Mouse (Mus musculus) CH12.LX (cell line): ENCODE measurements at regions not wholly inside any gene's neighbourhood (a gene's known extent, or its start where the extent isn't known, plus 50 kb on each side); places are given as distances from the start of the nearest gene placed in this dataset.

ENCODE experiments used
- DNase-seq: peaks from one replicate; pipeline ENCODE4 v3.0.0-alpha.2; 2013; ENCODE audit errors: extremely low read depth
- H3K27ac ChIP-seq: 2 replicates; pipeline ENCODE4 v1.5.1; 2012; ENCODE audit warnings: low read depth, mild to moderate bottlenecking, control low read depth, moderate library complexity; ENCODE audit not compliant: insufficient read depth
- H3K27me3 ChIP-seq: replicated peaks from 2 replicates; pipeline ENCODE3; 2012; ENCODE audit warnings: inconsistent platforms
- H3K36me3 ChIP-seq, 2 experiments: replicated peaks in 1 of 2; 2 replicates each; pipeline versions ENCODE3 to v1.6.1; 2012; ENCODE audit warnings: inconsistent platforms in 1 of 2, low read length in 1 of 2, mild to moderate bottlenecking in 1 of 2, mixed read lengths in 1 of 2, moderate library complexity in 1 of 2; ENCODE audit not compliant: control insufficient read depth in 1 of 2, insufficient read depth in 1 of 2
- H3K4me1 ChIP-seq, 2 experiments: 2 replicates each; pipeline ENCODE4 v1.6.1; 2012; ENCODE audit warnings: inconsistent platforms in 1 of 2, moderate library complexity in 1 of 2; ENCODE audit not compliant: insufficient read depth in 2 of 2, control insufficient read depth in 1 of 2
- H3K4me2 ChIP-seq: 2 replicates; pipeline ENCODE4 v1.6.1; 2012; ENCODE audit warnings: low read depth, mild to moderate bottlenecking, control low read depth; ENCODE audit not compliant: poor library complexity, insufficient read depth, severe bottlenecking
- H3K4me3 ChIP-seq, 3 experiments: fragments of 150-350 bp in 1 of 3; sonication (generic) in 1 of 3; replicated peaks in 1 of 3; 2 replicates each; pipeline versions ENCODE3 to v1.5.1; 2011 to 2012; ENCODE audit warnings: low read depth in 2 of 3, low read length in 2 of 3, mild to moderate bottlenecking in 2 of 3, moderate library complexity in 2 of 3, control low read depth in 1 of 3, improper control_type of control experiment in 1 of 3, inconsistent platforms in 1 of 3, mixed read lengths in 1 of 3; ENCODE audit not compliant: poor library complexity in 1 of 3
- H3K79me2 ChIP-seq: replicated peaks from 2 replicates; pipeline ENCODE4 v1.6.1; 2012; ENCODE audit warnings: mild to moderate bottlenecking, moderate library complexity; ENCODE audit not compliant: control insufficient read depth, poor library complexity, insufficient read depth, severe bottlenecking; ENCODE audit errors: extremely low read depth
- H3K9ac ChIP-seq: 2 replicates; pipeline ENCODE4 v1.6.1; 2012; ENCODE audit warnings: low read depth, mild to moderate bottlenecking, control low read depth, moderate library complexity; ENCODE audit not compliant: insufficient read depth
- H3K9me3 ChIP-seq: replicated peaks from 2 replicates; pipeline ENCODE3; 2012; ENCODE audit warnings: low read length, inconsistent platforms, mixed read lengths
- CHD2 ChIP-seq: IDR thresholded peaks from 2 replicates; pipeline ENCODE4 v1.6.1; 2011; ENCODE audit warnings: low read length, improper control_type of control experiment
- CTCF ChIP-seq, 2 experiments: IDR thresholded peaks in 1 of 2; conservative IDR thresholded peaks in 1 of 2; 2 replicates each; pipeline ENCODE4 v1.5.1; 2011 to 2012; ENCODE audit warnings: low read depth in 2 of 2, low read length in 2 of 2, improper control_type of control experiment in 1 of 2, inconsistent platforms in 1 of 2, mild to moderate bottlenecking in 1 of 2, moderate library complexity in 1 of 2
- ELF1 ChIP-seq: IDR thresholded peaks from 2 replicates; pipeline ENCODE4 v1.6.1; 2014; ENCODE audit warnings: low read depth, mild to moderate bottlenecking, inconsistent platforms, low read length, improper control_type of control experiment
- EP300 ChIP-seq: IDR thresholded peaks from 2 replicates; pipeline ENCODE4 v1.6.1; 2011; ENCODE audit warnings: low read length, improper control_type of control experiment
- GABPA ChIP-seq: IDR thresholded peaks from 2 replicates; pipeline ENCODE4 v1.6.1; 2012; ENCODE audit warnings: low read depth, low read length, improper control_type of control experiment, inconsistent platforms; ENCODE audit not compliant: insufficient replicate concordance
- JUN ChIP-seq: IDR thresholded peaks from 2 replicates; pipeline ENCODE4 v1.6.1; 2011; ENCODE audit warnings: low read depth, mild to moderate bottlenecking, low read length, improper control_type of control experiment, moderate library complexity; ENCODE audit not compliant: insufficient read depth
- KAT2A ChIP-seq: IDR thresholded peaks from 2 replicates; pipeline ENCODE4 v1.6.1; 2012; ENCODE audit warnings: low read length, improper control_type of control experiment, inconsistent platforms; ENCODE audit not compliant: insufficient replicate concordance
- MAFK ChIP-seq: IDR thresholded peaks from 2 replicates; pipeline ENCODE4 v1.6.1; 2011; ENCODE audit warnings: low read length, improper control_type of control experiment; ENCODE audit not compliant: insufficient replicate concordance
- MAX ChIP-seq: IDR thresholded peaks from 2 replicates; pipeline ENCODE4 v1.6.1; 2011; ENCODE audit warnings: low read length, improper control_type of control experiment
- MXI1 ChIP-seq: IDR thresholded peaks from 2 replicates; pipeline ENCODE4 v1.6.1; 2011; ENCODE audit warnings: mild to moderate bottlenecking, low read depth, low read length, improper control_type of control experiment
- NELFE ChIP-seq: IDR thresholded peaks from 2 replicates; pipeline ENCODE4 v1.6.1; 2011; ENCODE audit warnings: low read depth, low read length, improper control_type of control experiment
- NRF1 ChIP-seq: IDR thresholded peaks from 2 replicates; pipeline ENCODE4 v1.6.1; 2014; ENCODE audit warnings: low read depth, mild to moderate bottlenecking, inconsistent platforms, low read length, improper control_type of control experiment, moderate library complexity
- PAX5 ChIP-seq: IDR thresholded peaks from 2 replicates; pipeline ENCODE4 v1.6.1; 2012; ENCODE audit warnings: low read length, inconsistent platforms, mixed read lengths
- POLR2AphosphoS2 ChIP-seq: IDR thresholded peaks from 2 replicates; pipeline ENCODE4 v1.6.1; 2011; ENCODE audit warnings: low read depth, low read length, improper control_type of control experiment
- RCOR1 ChIP-seq: conservative IDR thresholded peaks from 2 replicates; pipeline ENCODE4 v1.6.1; 2012; ENCODE audit warnings: low read depth, mild to moderate bottlenecking, inconsistent platforms, low read length, improper control_type of control experiment
- SMC3 ChIP-seq: IDR thresholded peaks from 2 replicates; pipeline ENCODE4 v1.6.1; 2011; ENCODE audit warnings: low read depth, low read length, improper control_type of control experiment
- TCF12 ChIP-seq: IDR thresholded peaks from 2 replicates; pipeline ENCODE4 v1.6.1; 2014; ENCODE audit warnings: low read depth, mild to moderate bottlenecking, inconsistent platforms, low read length, improper control_type of control experiment
- USF1 ChIP-seq: IDR thresholded peaks from 2 replicates; pipeline ENCODE4 v1.6.1; 2014; ENCODE audit warnings: low read depth, mild to moderate bottlenecking, inconsistent platforms, low read length, improper control_type of control experiment
- USF2 ChIP-seq: conservative IDR thresholded peaks from 2 replicates; pipeline ENCODE4 v1.6.1; 2011; ENCODE audit warnings: low read depth, low read length, improper control_type of control experiment
- ZC3H11A ChIP-seq: IDR thresholded peaks from 2 replicates; pipeline ENCODE4 v1.6.1; 2012; ENCODE audit warnings: low read depth, mild to moderate bottlenecking, inconsistent platforms, low read length, improper control_type of control experiment
- ZMIZ1 ChIP-seq: IDR thresholded peaks from 2 replicates; pipeline ENCODE4 v1.6.1; 2012; ENCODE audit warnings: low read depth, mild to moderate bottlenecking, inconsistent platforms, low read length, improper control_type of control experiment
- ZNF384 ChIP-seq: IDR thresholded peaks from 2 replicates; pipeline ENCODE4 v1.6.1; 2012; ENCODE audit warnings: low read depth, low read length, improper control_type of control experiment, inconsistent platforms
- dilution Hi-C: fragments of 300-500 bp; cut with MboI; formaldehyde crosslinking; loops from 2 replicates; pipeline ENCODE4 v1.14.3; 2020; ENCODE audit warnings: low sequenced_read_pairs; ENCODE audit not compliant: extremely low pct_unique_long_range_greater_than_20kb, extremely low pct_ligation_motif_present
- in situ Hi-C: fragments of 300-500 bp; cut with MboI; formaldehyde crosslinking; loops from 3 replicates; pipeline ENCODE4 v1.14.3; 2019; ENCODE audit warnings: low sequenced_read_pairs, low pct_ligation_motif_present, low pct_unique_long_range_greater_than_20kb, mixed read lengths

DNA sequence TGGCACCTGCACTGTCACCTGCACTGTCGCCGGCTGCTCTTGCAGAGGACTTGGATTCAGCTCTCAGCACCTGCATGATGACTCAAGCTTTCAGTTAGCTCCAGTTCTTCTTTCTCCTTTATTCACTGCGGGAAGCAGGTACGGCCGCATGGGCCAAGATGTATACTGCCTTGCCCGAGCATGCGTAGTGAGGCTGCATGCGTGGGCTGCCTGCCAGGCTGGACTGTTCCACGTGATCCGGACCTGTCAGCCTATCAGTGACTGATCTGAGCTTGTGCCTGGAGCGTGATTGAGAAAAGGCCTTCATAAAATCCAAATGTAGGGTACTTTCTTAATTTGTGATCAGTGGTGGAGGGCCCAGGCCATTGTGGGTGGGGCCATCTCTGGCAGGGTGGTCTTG lies 68.2 kb downstream of the Mycn start:
- no peak for TF ChIP-seq ZNF384
- TF ChIP-seq ZC3H11A: no peak
- no peak for TF ChIP-seq MAX
- TF ChIP-seq POLR2AphosphoS2: no peak
- TF ChIP-seq KAT2A: no peak
- TF ChIP-seq MXI1: no peak
- TF ChIP-seq GABPA: no peak
- TF ChIP-seq TCF12: no peak
- TF ChIP-seq ELF1: no peak
- TF ChIP-seq USF1: no peak
- TF ChIP-seq CHD2: no peak
- no peak for TF ChIP-seq CTCF (conservative IDR thresholded peaks at IDR 0.05 in 1 of 2, IDR thresholded peaks at IDR 0.05 in 1 of 2; ENCODE audit: low read depth in 2 of 2, low read length in 2 of 2)
- no peak for TF ChIP-seq USF2
- TF ChIP-seq RCOR1: no peak
- no peak for TF ChIP-seq NRF1
- TF ChIP-seq SMC3: no peak
- no peaks in the 10 kb centered on the region for H3K36me3 ChIP-seq
- H3K9me3 ChIP-seq: no peaks in the 10 kb centered on the region
- H3K4me2 ChIP-seq: no peak overlapping the region
- DNase-seq: no peak
- dilution Hi-C loops: no loop called here
- H3K9ac ChIP-seq: no peak overlapping the region
- H3K4me1 ChIP-seq: peaks cover 2 to 37% of the 10 kb centered on the region in 2 experiments; a peak in 3 of 4 replicates
- no peak overlapping the region for H3K27ac ChIP-seq
- in situ Hi-C loops: no loop called here
- no peaks in the 10 kb centered on the region for H3K27me3 ChIP-seq
- no peak overlapping the region for H3K4me3 ChIP-seq
- no peaks in the 10 kb centered on the region for H3K79me2 ChIP-seq

GRCm38 (mm10) chr12:12872974-12873373 lies 68.7 kb downstream of the Mycn start:
- H3K9ac ChIP-seq: no peak overlapping the region
- no peak overlapping the region for H3K4me2 ChIP-seq
- no peak overlapping the region for H3K4me3 ChIP-seq
- H3K27ac ChIP-seq: no peak overlapping the region
- H3K79me2 ChIP-seq: no peaks in the 10 kb centered on the region
- H3K9me3 ChIP-seq: no peaks in the 10 kb centered on the region
- in situ Hi-C loops: no loop called here
- no peaks in the 10 kb centered on the region for H3K27me3 ChIP-seq
- DNase-seq: no peak
- H3K4me1 ChIP-seq: peaks cover 0 to 34% of the 10 kb centered on the region in 2 experiments; a peak in 2 of 4 replicates
- dilution Hi-C loops: no loop called here
- TF ChIP-seq ZNF384 (no peak), NRF1 (no peak), JUN (no peak), MAX (no peak), EP300 (no peak), ZMIZ1 (no peak), PAX5 (no peak), NELFE (no peak), MAFK (no peak), CHD2 (no peak)
- H3K36me3 ChIP-seq: no peaks in the 10 kb centered on the region
